Mouse (Mus musculus): Measurements from ENCODE around the gene Gm20894. TPM values are rescaled to one million over a fixed set of nuclear protein-coding genes. Genes with fewer than 3 reads are reported as not detected.

The Gm20894 gene
- not detected for polyA plus RNA-seq (2012; fragmentation: generic; extraction: Trizol)

GRCm38 (mm10) chrY:28271412-28271811 lies at the start of gene Gm20894:
Gm20894 (minus strand) TSS chrY:28271512.

All from C3H10T1/2 (cell line).